In the genomic region with DNA sequence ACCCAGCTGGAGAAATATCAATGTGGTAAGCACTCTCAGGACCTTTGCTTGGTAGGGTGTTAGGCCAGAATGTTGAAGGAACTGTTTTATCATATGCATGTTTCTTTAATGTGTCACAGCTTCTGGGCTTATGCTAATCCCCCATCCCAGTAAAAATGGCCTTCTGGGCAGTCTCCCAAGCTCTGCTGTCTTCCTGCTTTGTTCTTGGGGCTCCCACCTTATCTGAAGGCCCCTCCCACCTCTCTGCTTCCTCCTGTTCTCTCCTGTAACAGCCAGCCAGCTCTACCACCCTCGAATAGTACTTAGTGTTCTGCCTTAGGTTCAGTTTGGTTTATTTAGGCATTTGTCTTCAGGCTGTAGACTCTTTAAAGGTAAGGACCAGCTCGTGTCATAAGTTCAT, we compare ENCODE assay signal across 9 mouse cellular contexts. TPM values are rescaled to one million over a fixed set of nuclear protein-coding genes. Genes with fewer than 3 reads are reported as not detected.
DNase-seq lines count a peak whose midpoint lies in the region; ATAC-seq and TF ChIP-seq lines count a peak whose summit lies in the region.
"Had no signal": no experiment of that assay in that cellular context is flagged by ENCODE, and none has a peak within 500 bp of the region (broad histone marks: within the 10 kb centered on the region; RNA-seq: fewer than 3 reads in every experiment).

No protein-coding gene starts in this region.

- no peak overlapping the region for H3K4me2 ChIP-seq in embryonic facial prominence, embryonic 13.5 days
- peak overlapping the region; percentile 17; the same call in 1 of the 2 replicates for H3K4me2 ChIP-seq in limb, embryonic 11.5 days (ENCODE audit: low read depth, severe bottlenecking)

- TF ChIP-seq POLR2A in embryonic fibroblast, embryonic 13.5 days (IDR thresholded peaks at IDR 0.05; ENCODE audit: low read depth, low read length), result no peak

- WGBS in embryonic facial prominence, embryonic 13.5 days, result 43% methylated on average over 2 of the region's 2 CpGs
- 56% methylated on average over 2 of the region's 2 CpGs for WGBS in embryonic facial prominence, embryonic 10.5 days
- 31% methylated on average over 2 of the region's 2 CpGs for WGBS in limb, embryonic 11.5 days
- WGBS in limb, embryonic 10.5 days, result 46% methylated on average over 2 of the region's 2 CpGs

- H3K4me3 ChIP-seq in embryonic facial prominence, embryonic 13.5 days, result no peak overlapping the region
- H3K4me3 ChIP-seq in embryonic facial prominence, embryonic 10.5 days, result no peak overlapping the region
- H3K4me3 ChIP-seq in limb, embryonic 11.5 days (ENCODE audit: low read depth, low read length), result no peak overlapping the region
- no peak overlapping the region for H3K4me3 ChIP-seq in limb, embryonic 10.5 days
- H3K4me3 ChIP-seq in embryonic fibroblast, embryonic 13.5 days (ENCODE audit: insufficient read depth, low read length), result no peak overlapping the region

- H3K36me3 ChIP-seq in embryonic facial prominence, embryonic 13.5 days, result no peaks in the 10 kb centered on the region
- no peaks in the 10 kb centered on the region for H3K36me3 ChIP-seq in embryonic facial prominence, embryonic 10.5 days (replicated peaks)
- H3K36me3 ChIP-seq in limb, embryonic 11.5 days (ENCODE audit: control insufficient read depth, insufficient read depth, low read length), result no peaks in the 10 kb centered on the region
- no peaks in the 10 kb centered on the region for H3K36me3 ChIP-seq in limb, embryonic 10.5 days

- ATAC-seq in embryonic facial prominence, embryonic 13.5 days (ENCODE audit: insufficient number of reproducible peaks, insufficient read depth, low FRiP score, low TSS enrichment, low read depth), result no peak
- no peak for ATAC-seq in limb, embryonic 11.5 days (ENCODE audit: insufficient number of reproducible peaks, low FRiP score, low TSS enrichment, low read depth)

- no peaks in the 10 kb centered on the region for H3K27me3 ChIP-seq in embryonic facial prominence, embryonic 13.5 days
- no peaks in the 10 kb centered on the region for H3K27me3 ChIP-seq in embryonic facial prominence, embryonic 10.5 days (replicated peaks; ENCODE audit: low read depth, poor library complexity, severe bottlenecking)
- no peaks in the 10 kb centered on the region for H3K27me3 ChIP-seq in limb, embryonic 11.5 days (ENCODE audit: control insufficient read depth, insufficient read depth, low read length)
- no peaks in the 10 kb centered on the region for H3K27me3 ChIP-seq in limb, embryonic 10.5 days (ENCODE audit: low read depth, poor library complexity, severe bottlenecking)

- no peak for DNase-seq in embryonic facial prominence, embryonic 10.5 days (ENCODE audit: low spot score)
- no peak for DNase-seq in limb, embryonic 11.5 days (ENCODE audit: low spot score)
- no peak for DNase-seq in limb, embryonic 10.5 days (ENCODE audit: low spot score)
- peak; percentile 71 for DNase-seq in lung, postnatal 36 days
- no peak for DNase-seq in T-cell, adult 2 months (ENCODE audit: low spot score)
- no peak for DNase-seq in c-Kit-positive CD71-positive TER-119-positive erythroid progenitor cells, embryonic 14.5 days (ENCODE audit: low spot score)
- DNase-seq: kidney, postnatal 25 days had no signal

- no peaks in the 10 kb centered on the region for H3K9me3 ChIP-seq in embryonic facial prominence, embryonic 13.5 days
- H3K9me3 ChIP-seq in embryonic facial prominence, embryonic 10.5 days, result no peaks in the 10 kb centered on the region
- H3K9me3 ChIP-seq in limb, embryonic 11.5 days (ENCODE audit: control insufficient read depth, low read length), result no peaks in the 10 kb centered on the region
- H3K9me3 ChIP-seq in limb, embryonic 10.5 days (replicated peaks), result no peaks in the 10 kb centered on the region

- H3K27ac ChIP-seq in embryonic facial prominence, embryonic 13.5 days, result peak overlapping the region; percentile 28; the same call in 1 of the 2 replicates
- no peak overlapping the region for H3K27ac ChIP-seq in embryonic facial prominence, embryonic 10.5 days (replicated peaks)
- no peak overlapping the region for H3K27ac ChIP-seq in limb, embryonic 11.5 days (replicated peaks; ENCODE audit: low read depth, low read length)
- no peak overlapping the region for H3K27ac ChIP-seq in limb, embryonic 10.5 days
- peak overlapping the region; percentile 50 for H3K27ac ChIP-seq in embryonic fibroblast, embryonic 13.5 days (ENCODE audit: insufficient read depth, low read length)

- no peak for TF ChIP-seq CTCF in embryonic fibroblast, embryonic 13.5 days (IDR thresholded peaks at IDR 0.05; ENCODE audit: borderline replicate concordance, insufficient read depth, low read length)

- no peak overlapping the region for H3K9ac ChIP-seq in embryonic facial prominence, embryonic 13.5 days
- no peak overlapping the region for H3K9ac ChIP-seq in limb, embryonic 11.5 days (ENCODE audit: low read length)

- peaks cover 31% of the 10 kb centered on the region for H3K4me1 ChIP-seq in embryonic facial prominence, embryonic 13.5 days
- peaks cover 54% of the 10 kb centered on the region for H3K4me1 ChIP-seq in embryonic facial prominence, embryonic 10.5 days
- H3K4me1 ChIP-seq in limb, embryonic 11.5 days (ENCODE audit: control insufficient read depth, insufficient read depth, low read length), result peaks cover 26% of the 10 kb centered on the region
- H3K4me1 ChIP-seq in limb, embryonic 10.5 days, result peaks cover 40% of the 10 kb centered on the region
- peaks cover 14% of the 10 kb centered on the region for H3K4me1 ChIP-seq in embryonic fibroblast, embryonic 13.5 days (ENCODE audit: control insufficient read depth, insufficient read depth, low read length)

RNA-seq across cellular contexts. Expression of gene Sort1, which starts 10.5 kb away (rescaled TPM):
- 6.4 and 10.8 TPM in 2 replicates for polyA plus RNA-seq in embryonic facial prominence, embryonic 13.5 days (2015; fragmentation: Nextera tagmentation; extraction: Ambion mirVana)
- polyA plus RNA-seq in embryonic facial prominence, embryonic 10.5 days (2016; fragmentation: Nextera tagmentation; extraction: Ambion mirVana), result 12.9 and 15.5 TPM in 2 replicates
- 14.1 TPM in 2 replicates for polyA plus RNA-seq in limb, embryonic 11.5 days (2014; fragmentation: Nextera tagmentation; extraction: Ambion mirVana)
- 9.4 and 12.1 TPM in 2 replicates for polyA plus RNA-seq in limb, embryonic 10.5 days (2016; fragmentation: Nextera tagmentation; extraction: Ambion mirVana)
- polyA plus RNA-seq in embryonic fibroblast, embryonic 13.5 days (2011; ENCODE audit: insufficient read length, low read depth, missing spikeins), result 14.0 and 19.2 TPM in 2 replicates

RNA-seq across cellular contexts. Expression of gene Psma5, which starts 37.7 kb away (rescaled TPM):
- polyA plus RNA-seq in embryonic facial prominence, embryonic 13.5 days (2015; fragmentation: Nextera tagmentation; extraction: Ambion mirVana), result 298 and 302 TPM in 2 replicates
- polyA plus RNA-seq in embryonic facial prominence, embryonic 10.5 days (2016; fragmentation: Nextera tagmentation; extraction: Ambion mirVana), result 361 and 368 TPM in 2 replicates
- 348 and 359 TPM in 2 replicates for polyA plus RNA-seq in limb, embryonic 11.5 days (2014; fragmentation: Nextera tagmentation; extraction: Ambion mirVana)
- polyA plus RNA-seq in limb, embryonic 10.5 days (2016; fragmentation: Nextera tagmentation; extraction: Ambion mirVana), result 374 and 403 TPM in 2 replicates
- polyA plus RNA-seq in embryonic fibroblast, embryonic 13.5 days (2011; ENCODE audit: insufficient read length, low read depth, missing spikeins), result 118 and 123 TPM in 2 replicates

Comparison
In these comparisons a context has a peak if more than half of its experiments do, and no peak if none do; other contexts are left out.
1. H3K27ac ChIP-seq: peak in embryonic facial prominence, embryonic 13.5 days (single experiment) and embryonic fibroblast, embryonic 13.5 days (single experiment); none in embryonic facial prominence, embryonic 10.5 days (single experiment), limb, embryonic 11.5 days (single experiment) and limb, embryonic 10.5 days (single experiment).